Mouse (Mus musculus) cerebellum, adult (tissue): ENCODE results near the gene Nasp.

Experiments used
- ATAC-seq: cut with Nextera tagmentation; 2 replicates; pipeline ENCODE4 v1.9.2; 2017; ENCODE audit warnings: mild to moderate bottlenecking, moderate library complexity, mixed read lengths; ENCODE audit not compliant: insufficient number of reproducible peaks, low FRiP score, low TSS enrichment

Gene Nasp

DNA sequence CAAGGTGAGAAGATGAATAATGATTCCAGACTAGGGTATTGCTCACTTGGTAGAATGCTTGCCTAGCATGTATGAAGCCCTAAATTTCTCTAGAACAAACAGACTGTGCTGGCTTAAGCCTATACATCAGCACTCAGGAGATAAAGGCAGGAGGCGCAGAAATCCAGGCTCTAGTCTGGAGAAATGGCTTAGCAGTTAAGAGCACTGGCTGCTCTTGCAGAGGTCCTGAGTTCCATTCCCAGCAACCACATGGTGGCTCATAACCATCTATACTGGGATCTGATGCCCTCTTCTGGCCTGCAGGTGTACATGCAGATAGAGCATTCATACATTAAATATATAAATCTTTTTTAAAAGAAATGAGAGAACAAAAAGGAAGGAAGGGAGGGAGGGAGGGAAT is 14.3 kb upstream of the Nasp start:
- no peak for ATAC-seq

DNA sequence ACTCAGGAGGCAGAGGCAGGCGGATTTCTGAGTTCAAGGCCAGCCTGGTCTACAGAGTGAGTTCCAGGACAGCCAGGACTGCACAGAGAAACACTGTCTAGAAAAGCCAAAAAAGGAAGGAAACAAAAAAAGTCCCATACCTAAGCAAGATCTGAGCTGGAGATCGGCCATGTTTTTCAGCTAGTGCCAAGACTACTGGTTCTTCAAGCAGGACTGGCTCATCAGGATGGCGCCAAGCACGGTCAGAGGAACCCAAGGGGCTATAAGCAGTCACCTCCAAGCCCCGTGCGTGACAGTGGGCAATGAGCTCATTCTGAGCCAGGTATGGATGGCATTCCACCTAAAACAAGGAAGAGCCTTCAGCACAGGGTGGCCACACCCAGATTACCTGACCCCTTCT is 11.1 kb upstream of the Nasp start:
- no peak for ATAC-seq

DNA sequence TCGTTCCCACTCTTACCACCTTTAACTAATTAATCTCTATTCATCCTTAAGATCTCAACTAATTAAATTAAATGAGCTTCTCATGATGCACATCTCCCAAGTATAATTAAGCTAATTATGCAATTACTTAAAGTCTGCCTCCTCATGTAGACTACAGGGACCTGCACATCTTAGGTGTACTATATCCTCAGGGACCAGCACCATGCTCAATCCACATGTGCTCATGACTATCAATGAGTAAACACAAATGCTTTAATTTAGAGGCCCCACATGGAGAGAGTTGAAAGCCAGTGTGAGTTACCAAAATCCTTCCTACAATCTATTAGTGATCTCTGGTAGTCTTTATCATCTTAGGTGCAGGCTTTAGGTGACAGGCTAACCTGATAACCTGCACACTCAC is 7.5 kb upstream of the Nasp start:
- ATAC-seq = no peak

DNA sequence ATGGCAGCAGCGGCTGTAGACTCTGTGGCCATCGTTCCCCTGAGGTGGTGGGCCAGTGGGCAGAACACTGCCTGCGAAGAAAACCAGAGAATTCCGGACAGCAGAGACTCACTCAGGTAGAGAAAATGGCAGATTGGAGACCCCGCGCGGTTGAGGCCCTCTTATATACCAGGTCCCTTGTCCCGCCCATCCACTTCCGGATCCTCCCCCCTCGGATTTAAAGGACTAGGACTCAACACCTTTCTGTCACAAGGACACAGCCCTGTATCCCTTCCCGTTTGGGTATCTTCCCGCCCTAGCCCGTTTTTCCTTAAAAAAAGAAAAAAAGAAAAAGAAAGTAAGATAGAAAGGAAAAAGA is 403 bp downstream of the Nasp start:
- ATAC-seq = peak; percentile 82

- peak; percentile 65; the same call in 1 of the 2 replicates for ATAC-seq
These were observed 933 bp downstream of the Nasp start for GRCm38 (mm10) chr4:116626658-116627358.

DNA sequence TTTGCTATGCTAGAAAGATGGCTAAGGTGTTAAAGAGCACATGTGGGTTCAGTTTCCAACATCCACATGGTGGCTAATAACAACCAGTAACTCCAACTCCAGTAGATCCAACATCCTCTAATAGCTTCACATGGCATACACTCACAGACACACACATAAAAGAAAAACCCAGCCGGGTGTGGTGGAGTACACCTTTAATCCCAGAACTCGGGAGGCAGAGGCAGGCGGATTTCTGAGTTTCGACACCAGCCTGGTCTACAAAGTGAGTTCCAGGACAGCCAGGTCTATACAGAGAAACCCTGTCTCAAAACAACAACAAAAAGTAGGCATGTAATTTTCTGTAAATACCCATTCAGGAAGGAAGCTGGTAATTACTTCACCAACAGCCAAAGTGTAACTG is 2.9 kb downstream of the Nasp start:
- ATAC-seq = no peak

GRCm38 (mm10) chr4:116615237-116615636 is 12.5 kb downstream of the Nasp start:
- no peak for ATAC-seq

DNA sequence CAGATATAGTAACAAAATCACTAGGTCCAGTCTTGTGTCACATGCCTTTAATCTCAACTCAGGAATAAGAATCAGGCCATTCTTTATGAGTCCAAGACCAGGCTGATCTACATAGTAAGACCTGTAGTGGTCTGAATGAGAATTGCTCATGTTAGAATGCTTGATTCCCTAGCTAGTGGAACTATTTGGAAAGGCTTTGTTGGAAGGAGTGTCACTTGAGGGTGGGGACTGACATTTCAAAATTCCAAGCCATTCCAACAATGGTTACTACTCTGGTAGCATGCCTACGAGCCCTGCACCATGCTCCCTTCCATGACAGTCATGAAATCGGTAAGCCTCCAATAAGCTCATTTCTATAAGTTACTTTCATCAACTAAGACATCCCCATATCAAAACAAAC is 15.1 kb downstream of the Nasp start:
- no peak for ATAC-seq

- ATAC-seq = peak; percentile 92
These were observed 30.5 kb downstream of the Nasp start for GRCm38 (mm10) chr4:116596978-116597881.

- ATAC-seq = no peak
These were observed 31.4 kb downstream of the Nasp start, which contains the start of gene Ccdc17 for GRCm38 (mm10) chr4:116596379-116596778. Ccdc17 (plus strand) TSS chr4:116596654.

DNA sequence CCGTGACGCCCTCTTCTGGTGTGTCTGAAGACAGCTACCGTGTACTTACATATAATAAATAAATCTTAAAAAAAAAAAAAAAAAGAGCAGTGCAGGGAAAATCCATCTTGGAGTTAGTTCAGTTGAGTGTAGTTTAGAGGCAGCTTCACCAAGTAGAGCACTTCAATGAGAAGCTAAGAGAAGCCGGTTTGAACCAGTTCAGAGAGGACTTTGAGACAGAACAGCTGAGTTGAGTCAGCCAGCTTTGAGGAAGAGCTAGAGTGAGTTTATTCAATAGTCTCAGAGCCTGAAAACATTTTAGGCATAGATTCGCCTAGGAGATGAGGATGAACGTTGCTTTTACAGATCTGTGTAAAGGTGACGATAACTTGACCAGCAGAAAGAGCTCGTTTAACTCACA is 31.9 kb downstream of the Nasp start:
- ATAC-seq = no peak

- ATAC-seq = no peak
These were observed 69.4 kb downstream of the Nasp start for GRCm38 (mm10) chr4:116558151-116558882.

GRCm38 (mm10) chr4:116557306-116558121 is 70.2 kb downstream of the Nasp start, which contains the start of gene Gpbp1l1:
Gpbp1l1 (plus strand) TSS chr4:116557658.
- peak; percentile 86 for ATAC-seq

DNA sequence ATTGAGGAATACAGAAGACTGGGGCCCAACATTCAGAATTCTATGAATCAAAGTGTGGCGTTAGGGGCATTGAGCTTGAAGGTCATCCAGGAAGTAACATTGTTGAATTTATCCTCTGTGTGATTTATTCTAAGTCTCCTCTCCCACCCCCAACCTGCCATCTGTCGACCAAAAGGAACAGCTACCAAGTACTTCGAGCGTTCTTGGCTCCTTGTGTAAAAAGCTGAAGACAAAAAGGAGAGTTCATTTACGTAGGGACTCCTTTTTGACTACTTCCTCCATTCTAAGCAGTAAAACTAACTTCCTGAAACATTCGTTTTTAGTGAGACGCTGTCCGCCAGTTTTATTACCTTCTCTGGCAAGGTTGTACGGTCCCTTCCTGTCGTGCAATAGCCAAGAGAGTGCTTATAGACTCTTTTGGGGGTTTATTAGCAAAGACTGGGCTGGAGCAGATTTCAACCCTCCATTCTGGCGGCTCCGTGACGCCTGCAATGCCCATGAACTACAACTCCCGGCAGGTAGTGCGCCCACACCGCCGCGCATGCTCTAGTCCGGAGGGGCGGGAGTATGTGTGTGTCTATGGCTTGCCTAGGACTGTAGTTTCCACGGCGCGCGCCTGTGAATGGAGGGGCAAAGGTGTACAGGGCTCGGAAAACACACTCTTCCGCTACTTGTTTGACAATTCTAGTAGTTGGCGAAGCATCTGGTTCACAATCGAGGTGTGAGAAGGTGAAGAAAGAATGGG is 71.0 kb downstream of the Nasp start:
- peak; percentile 96 for ATAC-seq

- 0 out of 2 replicates have a peak, but pooled peaks have one; percentile 15 for ATAC-seq
These were observed 72.1 kb downstream of the Nasp start, which contains the start of gene Tmem69 for GRCm38 (mm10) chr4:116555413-116556300. Tmem69 (minus strand) TSS chr4:116555936.

DNA sequence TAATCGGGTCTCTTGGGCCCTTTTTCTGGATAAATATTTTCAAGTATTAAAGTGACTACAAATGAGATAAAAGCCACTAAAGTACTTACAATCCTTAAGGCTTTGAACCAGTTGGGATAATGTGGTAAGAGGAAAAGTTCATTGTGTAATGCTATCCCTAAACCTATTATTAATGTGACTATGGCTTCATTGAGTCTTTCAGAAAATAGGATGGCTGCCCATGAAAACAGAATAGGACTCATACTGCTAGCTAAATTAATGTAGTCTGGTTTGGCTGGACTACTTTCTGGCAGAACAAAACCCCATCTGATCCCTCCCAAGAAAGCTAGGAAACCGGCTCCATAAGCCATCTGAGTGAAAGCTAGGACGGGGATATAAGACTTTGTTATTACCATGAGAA is 74.7 kb downstream of the Nasp start:
- ATAC-seq = no peak
